Mouse (Mus musculus): ENCODE data around the gene Alx3. TPM values are rescaled to one million over a fixed set of nuclear protein-coding genes. Genes with fewer than 3 reads are reported as not detected.

The Alx3 gene
- polyA plus RNA-seq, 1 experiment = 0.05 TPM

DNA sequence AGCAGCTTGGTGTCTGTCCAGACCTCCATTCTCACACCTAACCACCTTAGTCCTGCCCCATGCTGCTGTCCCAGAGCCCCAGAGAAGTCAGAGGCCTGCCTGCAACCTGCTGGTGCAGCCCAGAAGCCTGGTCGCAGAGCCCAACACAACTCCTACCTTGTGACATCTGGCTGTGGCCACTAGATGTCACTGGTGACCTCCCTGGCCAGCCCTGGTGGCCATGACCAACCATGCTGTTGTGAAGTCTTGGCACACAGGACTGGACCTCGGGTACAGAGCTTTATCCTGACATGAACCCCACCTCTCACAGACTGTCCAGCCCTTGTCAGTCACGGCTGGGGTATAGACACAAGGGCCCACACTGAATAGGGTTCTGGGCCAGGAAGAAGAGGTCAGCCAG, 35.6 kb upstream of the Alx3 start:
- Histone ChIP-seq H3K4me1 (ENCODE audit: control insufficient read depth, insufficient read depth, low read length) (no peaks in the 10 kb centered on the region), H3K4me3 (ENCODE audit: control insufficient read depth, low read depth, low read length) (no peak overlapping the region), H3K36me3 (ENCODE audit: control insufficient read depth, insufficient read depth, low read length) (no peaks in the 10 kb centered on the region), H3K27me3 (ENCODE audit: control insufficient read depth, insufficient read depth, low read length) (no peaks in the 10 kb centered on the region), H3K27ac (ENCODE audit: control insufficient read depth, insufficient read depth, low read depth, low read length) (no peak overlapping the region)
- TF ChIP-seq POLR2A (IDR thresholded peaks at IDR 0.05; ENCODE audit: control insufficient read depth, low read depth, low read length) (no peak), CTCF (IDR thresholded peaks at IDR 0.05; ENCODE audit: control insufficient read depth, insufficient read depth, insufficient replicate concordance, low read depth, low read length) (peak; percentile 82; the same call in 1 of the 2 replicates)

DNA sequence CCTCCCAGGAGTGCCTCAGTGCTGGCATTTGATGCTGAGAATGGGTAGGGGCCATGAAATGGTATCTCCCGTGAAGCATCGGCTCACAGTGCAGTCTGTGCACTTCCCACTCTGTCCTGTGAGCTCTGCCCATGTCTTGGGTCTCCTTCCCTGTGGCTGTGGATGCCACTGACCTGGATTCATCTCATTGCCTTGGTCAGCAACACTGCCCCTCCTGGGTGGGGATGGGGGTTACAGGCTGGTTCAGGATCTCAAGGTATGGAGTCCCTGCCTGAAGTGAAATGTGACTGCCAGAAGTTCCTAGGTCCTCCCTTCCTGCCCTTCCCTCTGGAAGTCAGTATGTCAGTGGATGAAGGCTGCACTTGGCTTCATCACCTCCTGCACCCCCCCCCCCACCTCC, 32.7 kb upstream of the Alx3 start:
- no peaks in the 10 kb centered on the region for H3K27me3 ChIP-seq (ENCODE audit: control insufficient read depth, insufficient read depth, low read length)
- H3K4me1 ChIP-seq (ENCODE audit: control insufficient read depth, insufficient read depth, low read length) = no peaks in the 10 kb centered on the region

DNA sequence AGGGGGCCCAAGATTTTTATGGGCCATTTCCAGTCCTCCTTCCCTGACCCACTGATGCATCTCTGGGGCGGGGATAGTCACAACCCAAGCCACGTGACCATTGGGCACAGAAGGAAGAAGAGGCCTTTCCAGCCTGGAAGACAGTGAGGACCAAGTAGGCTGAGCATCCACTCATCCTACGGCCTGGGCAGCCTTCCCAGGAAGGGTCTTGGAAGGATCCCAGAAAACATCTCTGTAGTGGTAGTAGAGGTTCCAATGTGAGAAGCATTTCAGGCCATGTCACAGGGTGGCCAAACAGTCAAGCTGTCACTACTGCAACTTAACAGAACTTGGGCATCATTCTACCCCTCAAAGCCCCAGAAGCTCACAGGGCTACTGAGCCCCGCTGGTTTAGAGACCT, 32.2 kb upstream of the Alx3 start:
- Histone ChIP-seq H3K4me1 (ENCODE audit: control insufficient read depth, insufficient read depth, low read length) (no peaks in the 10 kb centered on the region), H3K27me3 (ENCODE audit: control insufficient read depth, insufficient read depth, low read length) (no peaks in the 10 kb centered on the region), H3K36me3 (ENCODE audit: control insufficient read depth, insufficient read depth, low read length) (no peaks in the 10 kb centered on the region), H3K27ac (ENCODE audit: control insufficient read depth, insufficient read depth, low read depth, low read length) (no peak overlapping the region), H3K4me3 (ENCODE audit: control insufficient read depth, low read depth, low read length) (no peak overlapping the region)
- TF ChIP-seq POLR2A (IDR thresholded peaks at IDR 0.05; ENCODE audit: control insufficient read depth, low read depth, low read length) (no peak), CTCF (IDR thresholded peaks at IDR 0.05; ENCODE audit: control insufficient read depth, insufficient read depth, insufficient replicate concordance, low read depth, low read length) (no peak)

More for the DNA sequence above, 32.7 kb upstream of the Alx3 start:
- Histone ChIP-seq H3K4me3 (ENCODE audit: control insufficient read depth, low read depth, low read length) (no peak overlapping the region), H3K36me3 (ENCODE audit: control insufficient read depth, insufficient read depth, low read length) (no peaks in the 10 kb centered on the region), H3K27ac (ENCODE audit: control insufficient read depth, insufficient read depth, low read depth, low read length) (no peak overlapping the region)
- TF ChIP-seq CTCF (IDR thresholded peaks at IDR 0.05; ENCODE audit: control insufficient read depth, insufficient read depth, insufficient replicate concordance, low read depth, low read length) = no peak
- no peak for TF ChIP-seq POLR2A (IDR thresholded peaks at IDR 0.05; ENCODE audit: control insufficient read depth, low read depth, low read length)

DNA sequence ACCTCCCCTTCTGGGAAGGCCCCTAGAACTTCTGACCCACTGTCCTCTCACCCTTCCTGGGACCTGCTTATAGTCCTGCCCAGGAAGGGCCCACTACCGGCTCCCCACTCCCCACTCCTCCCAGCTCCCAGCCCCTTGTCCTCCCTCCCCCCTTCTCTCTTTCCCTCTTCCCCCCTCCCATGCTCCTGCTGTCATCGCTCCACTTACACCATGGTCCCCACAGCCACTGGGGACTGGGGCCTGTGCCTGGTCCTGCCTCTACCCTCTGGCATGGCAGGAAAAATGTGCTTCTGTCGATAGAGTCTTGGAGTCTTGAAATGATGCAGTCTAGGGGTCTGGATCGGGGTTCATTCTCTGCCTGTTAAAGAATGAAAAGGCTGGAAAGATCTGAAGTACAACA, 31.0 kb upstream of the Alx3 start:
- TF ChIP-seq POLR2A (IDR thresholded peaks at IDR 0.05; ENCODE audit: control insufficient read depth, low read depth, low read length) (no peak), CTCF (IDR thresholded peaks at IDR 0.05; ENCODE audit: control insufficient read depth, insufficient read depth, insufficient replicate concordance, low read depth, low read length) (no peak)
- no peaks in the 10 kb centered on the region for H3K4me1 ChIP-seq (ENCODE audit: control insufficient read depth, insufficient read depth, low read length)
- H3K36me3 ChIP-seq (ENCODE audit: control insufficient read depth, insufficient read depth, low read length) = no peaks in the 10 kb centered on the region
- H3K27ac ChIP-seq (ENCODE audit: control insufficient read depth, insufficient read depth, low read depth, low read length) = no peak overlapping the region
- no peaks in the 10 kb centered on the region for H3K27me3 ChIP-seq (ENCODE audit: control insufficient read depth, insufficient read depth, low read length)
- no peak overlapping the region for H3K4me3 ChIP-seq (ENCODE audit: control insufficient read depth, low read depth, low read length)

DNA sequence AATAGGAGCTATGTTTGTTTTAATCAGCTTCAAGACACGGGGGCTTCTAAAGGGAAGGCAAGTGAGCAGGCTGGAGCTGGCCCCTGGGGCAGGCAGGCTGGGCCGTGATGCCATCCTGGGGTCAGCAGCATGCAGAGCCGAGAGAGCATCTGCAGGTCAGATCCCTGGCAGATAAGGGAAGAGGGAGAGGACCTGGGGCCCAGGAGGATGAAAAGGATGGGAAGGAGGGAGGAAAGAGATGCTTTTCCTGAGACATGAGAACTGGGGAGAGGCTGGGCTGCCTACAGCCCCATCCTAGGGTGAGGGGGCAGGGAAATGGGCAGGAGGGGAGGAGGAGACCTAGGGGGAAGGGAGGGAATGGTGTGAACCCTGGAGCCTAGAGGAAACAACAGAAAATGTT, 29.5 kb upstream of the Alx3 start:
- no peak overlapping the region for H3K27ac ChIP-seq (ENCODE audit: control insufficient read depth, insufficient read depth, low read depth, low read length)
- no peaks in the 10 kb centered on the region for H3K4me1 ChIP-seq (ENCODE audit: control insufficient read depth, insufficient read depth, low read length)
- H3K4me3 ChIP-seq (ENCODE audit: control insufficient read depth, low read depth, low read length) = no peak overlapping the region
- H3K36me3 ChIP-seq (ENCODE audit: control insufficient read depth, insufficient read depth, low read length) = no peaks in the 10 kb centered on the region
- TF ChIP-seq POLR2A (IDR thresholded peaks at IDR 0.05; ENCODE audit: control insufficient read depth, low read depth, low read length) (no peak), CTCF (IDR thresholded peaks at IDR 0.05; ENCODE audit: control insufficient read depth, insufficient read depth, insufficient replicate concordance, low read depth, low read length) (no peak)
- H3K27me3 ChIP-seq (ENCODE audit: control insufficient read depth, insufficient read depth, low read length) = no peaks in the 10 kb centered on the region

DNA sequence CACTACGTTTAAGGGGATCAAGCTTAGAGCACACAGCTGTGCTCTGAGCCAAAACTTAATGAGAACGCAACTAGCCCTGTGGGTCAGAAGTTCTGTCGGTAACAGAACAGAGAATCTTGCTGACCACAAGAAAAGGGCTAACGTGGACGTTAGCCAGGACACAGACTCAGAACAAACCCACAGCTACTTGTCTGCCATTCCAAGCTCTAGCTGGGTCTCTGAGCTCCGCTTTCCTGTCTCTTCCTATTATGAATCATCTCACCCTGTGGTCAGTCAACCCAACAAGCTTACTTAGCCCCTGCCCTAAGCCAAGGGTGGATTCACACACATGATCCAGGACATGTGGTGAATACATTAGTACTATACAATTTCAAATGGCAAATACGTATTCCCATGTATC, 27.1 kb upstream of the Alx3 start:
- Histone ChIP-seq H3K4me3 (ENCODE audit: control insufficient read depth, low read depth, low read length) (no peak overlapping the region), H3K27ac (ENCODE audit: control insufficient read depth, insufficient read depth, low read depth, low read length) (no peak overlapping the region), H3K36me3 (ENCODE audit: control insufficient read depth, insufficient read depth, low read length) (no peaks in the 10 kb centered on the region), H3K27me3 (ENCODE audit: control insufficient read depth, insufficient read depth, low read length) (no peaks in the 10 kb centered on the region), H3K4me1 (ENCODE audit: control insufficient read depth, insufficient read depth, low read length) (no peaks in the 10 kb centered on the region)
- no peak for TF ChIP-seq POLR2A (IDR thresholded peaks at IDR 0.05; ENCODE audit: control insufficient read depth, low read depth, low read length)
- no peak for TF ChIP-seq CTCF (IDR thresholded peaks at IDR 0.05; ENCODE audit: control insufficient read depth, insufficient read depth, insufficient replicate concordance, low read depth, low read length)

DNA sequence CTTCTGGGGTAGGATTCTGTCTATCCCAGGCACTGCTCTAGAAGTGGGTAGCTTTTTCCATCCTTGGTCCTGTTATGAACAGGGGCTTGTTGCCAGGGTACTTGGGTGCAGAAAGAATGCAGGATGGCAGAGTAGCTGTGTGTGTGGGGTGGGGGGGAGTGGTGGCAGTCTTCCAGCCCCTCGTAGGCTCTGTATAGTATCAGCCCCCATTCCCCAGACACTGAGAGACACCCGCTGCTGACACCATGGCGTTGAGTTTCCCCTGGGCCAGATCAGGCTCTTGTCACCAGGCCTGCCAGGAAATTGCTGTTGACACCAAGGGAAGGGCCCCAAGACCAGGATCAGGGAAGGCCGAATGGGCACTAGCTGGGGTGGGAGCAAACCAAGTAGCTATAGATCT, 26.1 kb upstream of the Alx3 start:
- TF ChIP-seq CTCF (IDR thresholded peaks at IDR 0.05; ENCODE audit: control insufficient read depth, insufficient read depth, insufficient replicate concordance, low read depth, low read length) (no peak), POLR2A (IDR thresholded peaks at IDR 0.05; ENCODE audit: control insufficient read depth, low read depth, low read length) (no peak)
- Histone ChIP-seq H3K36me3 (ENCODE audit: control insufficient read depth, insufficient read depth, low read length) (no peaks in the 10 kb centered on the region), H3K27ac (ENCODE audit: control insufficient read depth, insufficient read depth, low read depth, low read length) (no peak overlapping the region)

DNA sequence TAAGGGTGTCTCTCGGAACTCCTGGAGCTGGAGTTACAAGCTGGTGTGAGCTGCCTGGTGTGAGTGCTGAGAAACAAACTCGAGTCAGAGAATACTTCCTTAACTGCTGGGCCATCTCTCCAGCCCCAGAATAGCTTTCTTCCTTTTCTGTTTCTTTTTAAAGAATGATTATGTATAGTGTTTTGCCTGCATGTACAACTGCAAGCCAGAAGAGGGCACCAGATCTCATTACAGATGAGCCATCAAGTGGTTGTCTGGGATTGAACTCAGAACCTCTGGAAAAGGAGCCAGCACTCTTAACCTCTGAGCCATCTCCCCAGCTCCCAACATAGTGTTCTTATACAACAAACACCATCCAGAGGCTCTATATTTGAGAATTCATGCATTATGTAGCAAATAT, 23.6 kb upstream of the Alx3 start:
- Histone ChIP-seq H3K36me3 (ENCODE audit: control insufficient read depth, insufficient read depth, low read length) (no peaks in the 10 kb centered on the region), H3K27me3 (ENCODE audit: control insufficient read depth, insufficient read depth, low read length) (no peaks in the 10 kb centered on the region), H3K4me3 (ENCODE audit: control insufficient read depth, low read depth, low read length) (no peak overlapping the region), H3K4me1 (ENCODE audit: control insufficient read depth, insufficient read depth, low read length) (no peaks in the 10 kb centered on the region), H3K27ac (ENCODE audit: control insufficient read depth, insufficient read depth, low read depth, low read length) (no peak overlapping the region)
- TF ChIP-seq POLR2A (IDR thresholded peaks at IDR 0.05; ENCODE audit: control insufficient read depth, low read depth, low read length) (no peak), CTCF (IDR thresholded peaks at IDR 0.05; ENCODE audit: control insufficient read depth, insufficient read depth, insufficient replicate concordance, low read depth, low read length) (no peak)

More for the DNA sequence above, 26.1 kb upstream of the Alx3 start:
- Histone ChIP-seq H3K27me3 (ENCODE audit: control insufficient read depth, insufficient read depth, low read length) (no peaks in the 10 kb centered on the region), H3K4me3 (ENCODE audit: control insufficient read depth, low read depth, low read length) (no peak overlapping the region), H3K4me1 (ENCODE audit: control insufficient read depth, insufficient read depth, low read length) (no peaks in the 10 kb centered on the region)
